Mouse (Mus musculus) colon, adult 2 months (tissue): ENCODE measurements around the gene Bahd1. TPM values are rescaled to one million over a fixed set of nuclear protein-coding genes. Genes with fewer than 3 reads are reported as not detected.

Experiments used
- polyA plus RNA-seq: library from polyadenylated mRNA; depleted of rRNA; stranded (reverse); fragments of >200 nt; gene quantifications from 2 replicates; pipeline ENCODE4 v1.2.3, GENCODE M21; 2012; rRNA removed

Gene Bahd1
- polyA plus RNA-seq: 27.5 and 31.1 TPM in 2 replicates

GRCm38 (mm10) chr2:118899981-118900825 lies at the start of gene Bahd1:
Bahd1 (plus strand) TSS chr2:118900377.

GRCm38 (mm10) chr2:118861454-118862339 lies 38.5 kb upstream of the Bahd1 start, which contains the start of gene Ivd:
Ivd (plus strand) TSS chr2:118861954.

GRCm38 (mm10) chr2:118926361-118926997 lies 26.3 kb downstream of the Bahd1 start, which contains the start of gene Chst14:
Chst14 (plus strand) TSS chr2:118926496.

Other genes starting within 250 kb of the Bahd1 start
- 1.6 and 2.7 TPM in 2 replicates for gene Pak6, start 237.1 kb upstream of the Bahd1 start, polyA plus RNA-seq
- 0.32 and 0.48 TPM in 2 replicates for gene Ankrd63, start 196.4 kb upstream of the Bahd1 start, polyA plus RNA-seq
- gene Plcb2, start 171.9 kb upstream of the Bahd1 start, polyA plus RNA-seq: 3.3 and 3.6 TPM in 2 replicates
- gene Inafm2, start 154.6 kb upstream of the Bahd1 start, polyA plus RNA-seq: 22.1 and 26.4 TPM in 2 replicates
- gene Ccdc9b, start 137.7 kb upstream of the Bahd1 start, polyA plus RNA-seq: 10.0 and 10.9 TPM in 2 replicates
- gene Phgr1, start 127.6 kb upstream of the Bahd1 start, polyA plus RNA-seq: 11,514 and 14,950 TPM in 2 replicates
- gene Disp2, start 120.7 kb upstream of the Bahd1 start, polyA plus RNA-seq: 4.7 and 5.6 TPM in 2 replicates
- gene Knstrn, start 86.4 kb upstream of the Bahd1 start, polyA plus RNA-seq: 4.5 and 5.5 TPM in 2 replicates
- gene Ivd, start 38.4 kb upstream of the Bahd1 start, polyA plus RNA-seq: 43.7 and 57.2 TPM in 2 replicates
- 7.2 and 7.6 TPM in 2 replicates for gene Chst14, start 26.1 kb downstream of the Bahd1 start, polyA plus RNA-seq
- 12.2 and 16.1 TPM in 2 replicates for gene Ccdc32, start 129.0 kb downstream of the Bahd1 start, polyA plus RNA-seq
- gene Rpusd2, start 134.4 kb downstream of the Bahd1 start, polyA plus RNA-seq: 3.6 and 3.7 TPM in 2 replicates
- gene Knl1, start 146.7 kb downstream of the Bahd1 start, polyA plus RNA-seq: 0.27 and 0.31 TPM in 2 replicates
- 4.4 and 5.0 TPM in 2 replicates for gene Rad51, start 212.4 kb downstream of the Bahd1 start, polyA plus RNA-seq